Mouse (Mus musculus) neural tube, embryonic 11.5 days (tissue): ENCODE data around the gene Dapk2. TPM values are rescaled to one million over a fixed set of nuclear protein-coding genes. Genes with fewer than 3 reads are reported as not detected.

Experiments
- ATAC-seq: fragments of 200-750 bp; cut with Nextera tagmentation; 2 replicates; pipeline ENCODE4 v1.8.0; 2017; ENCODE audit warnings: moderate number of reproducible peaks, mild to moderate bottlenecking, moderate TSS enrichment, moderate library complexity; ENCODE audit not compliant: insufficient read depth, low FRiP score, low TSS enrichment
- DNase-seq: peaks from one replicate; pipeline ENCODE4 v3.0.0-alpha.2; 2015; ENCODE audit warnings: low spot score
- H3K27ac ChIP-seq: fragments of 300-500 bp; sonication (generic); 2 replicates; pipeline ENCODE4 v1.5.1; 2014; ENCODE audit warnings: low read depth, mild to moderate bottlenecking, low read length
- H3K27me3 ChIP-seq: fragments of 300-500 bp; sonication (generic); 2 replicates; pipeline ENCODE4 v1.6.1; 2014; ENCODE audit warnings: mild to moderate bottlenecking, low read length, mixed read lengths; ENCODE audit not compliant: control insufficient read depth, insufficient read depth
- H3K36me3 ChIP-seq: fragments of 300-500 bp; sonication (generic); 2 replicates; pipeline ENCODE4 v1.6.1; 2014; ENCODE audit warnings: mild to moderate bottlenecking, low read length, moderate library complexity, mixed read lengths; ENCODE audit not compliant: control insufficient read depth, insufficient read depth
- H3K4me1 ChIP-seq: fragments of 300-500 bp; sonication (generic); 2 replicates; pipeline ENCODE4 v1.6.1; 2014; ENCODE audit warnings: low read length, mixed read lengths; ENCODE audit not compliant: control insufficient read depth, insufficient read depth
- H3K4me2 ChIP-seq: fragments of 300-500 bp; sonication (generic); 2 replicates; pipeline ENCODE4 v1.6.1; 2014; ENCODE audit warnings: low read depth, mild to moderate bottlenecking, moderate library complexity
- H3K4me3 ChIP-seq: fragments of 300-500 bp; sonication (generic); 2 replicates; pipeline ENCODE4 v1.5.1; 2014; ENCODE audit warnings: low read depth, low read length
- H3K9ac ChIP-seq: fragments of 300-500 bp; sonication (generic); 2 replicates; pipeline ENCODE4 v1.6.1; 2014; ENCODE audit warnings: mild to moderate bottlenecking, low read length
- H3K9me3 ChIP-seq: fragments of 300-500 bp; sonication (generic); 2 replicates; pipeline ENCODE4 v1.6.1; 2016; ENCODE audit warnings: low read length; ENCODE audit not compliant: control insufficient read depth
- WGBS: fragments of 180-500 bp; shearing (Covaris S2); extraction: QIAGEN DNeasy Blood & Tissue Kit; methylation state at CpG from one replicate; pipeline ENCODE4 v1.1.7; 2014; 5-methylcytosine and 5-hydroxymethylcytosine counted together
- polyA plus RNA-seq: library from polyadenylated mRNA; unstranded; fragments of >200 nt; fragmentation: Nextera tagmentation; extraction: Ambion mirVana; gene quantifications from 2 replicates; pipeline ENCODE4 v1.2.1, GENCODE M21; 2014

Dapk2 gene
- polyA plus RNA-seq, 1 experiment from 2014 or later = 3.1 TPM

- no peaks in the 10 kb centered on the region for H3K9me3 ChIP-seq
- 93% methylated on average over 5 of the region's 5 CpGs for WGBS
- ATAC-seq = no peak
Observed at GRCm38 (mm10) chr9:66173316-66173855, 15.4 kb downstream of the Dapk2 start.

GRCm38 (mm10) chr9:66174985-66175384 lies 17.0 kb downstream of the Dapk2 start:
- WGBS = 89% methylated on average over 3 of the region's 3 CpGs
- no peak overlapping the region for H3K27ac ChIP-seq
- H3K9me3 ChIP-seq = no peaks in the 10 kb centered on the region
- H3K4me1 ChIP-seq = peaks cover 6% of the 10 kb centered on the region; the same call in 1 of the 2 replicates
- H3K27me3 ChIP-seq = no peaks in the 10 kb centered on the region
- no peaks in the 10 kb centered on the region for H3K36me3 ChIP-seq
- no peak overlapping the region for H3K4me3 ChIP-seq
- H3K4me2 ChIP-seq = no peak overlapping the region
- DNase-seq (no peak), ATAC-seq (no peak)
- no peak overlapping the region for H3K9ac ChIP-seq

More at GRCm38 (mm10) chr9:66173316-66173855, 15.4 kb downstream of the Dapk2 start:
- Histone ChIP-seq H3K4me1 (peaks cover 6% of the 10 kb centered on the region; the same call in 1 of the 2 replicates), H3K4me3 (no peak overlapping the region), H3K36me3 (no peaks in the 10 kb centered on the region), H3K9ac (no peak overlapping the region), H3K4me2 (no peak overlapping the region), H3K27me3 (no peaks in the 10 kb centered on the region), H3K27ac (no peak overlapping the region)
- DNase-seq = no peak

GRCm38 (mm10) chr9:66177975-66178374 lies 20.0 kb downstream of the Dapk2 start:
- no peak overlapping the region for H3K27ac ChIP-seq
- no peaks in the 10 kb centered on the region for H3K4me1 ChIP-seq
- no peak overlapping the region for H3K9ac ChIP-seq
- no peaks in the 10 kb centered on the region for H3K36me3 ChIP-seq
- ATAC-seq = no peak
- H3K4me2 ChIP-seq = no peak overlapping the region
- H3K27me3 ChIP-seq = no peaks in the 10 kb centered on the region
- H3K4me3 ChIP-seq = no peak overlapping the region
- no peak for DNase-seq
- 25% methylated on average over 1 of the region's 1 CpGs for whole genome bisulfite sequencing
- H3K9me3 ChIP-seq = no peaks in the 10 kb centered on the region

GRCm38 (mm10) chr9:66179795-66180194 lies 21.8 kb downstream of the Dapk2 start:
- Histone ChIP-seq H3K4me1 (no peaks in the 10 kb centered on the region), H3K36me3 (no peaks in the 10 kb centered on the region), H3K4me3 (no peak overlapping the region), H3K27ac (no peak overlapping the region), H3K4me2 (no peak overlapping the region), H3K9me3 (no peaks in the 10 kb centered on the region), H3K9ac (no peak overlapping the region), H3K27me3 (no peaks in the 10 kb centered on the region)
- WGBS = 92% methylated on average over 6 of the region's 6 CpGs
- ATAC-seq (no peak), DNase-seq (no peak)

GRCm38 (mm10) chr9:66181126-66181825 lies 23.3 kb downstream of the Dapk2 start:
- Histone ChIP-seq H3K9ac (no peak overlapping the region), H3K4me2 (no peak overlapping the region), H3K36me3 (no peaks in the 10 kb centered on the region), H3K27ac (no peak overlapping the region), H3K9me3 (no peaks in the 10 kb centered on the region), H3K27me3 (no peaks in the 10 kb centered on the region), H3K4me3 (no peak overlapping the region), H3K4me1 (no peaks in the 10 kb centered on the region)
- DNase-seq (no peak), ATAC-seq (no peak)
- 70% methylated on average over 4 of the region's 4 CpGs for WGBS

- Histone ChIP-seq H3K4me1 (no peaks in the 10 kb centered on the region), H3K9me3 (no peaks in the 10 kb centered on the region), H3K27me3 (no peaks in the 10 kb centered on the region), H3K4me2 (no peak overlapping the region), H3K9ac (no peak overlapping the region), H3K36me3 (no peaks in the 10 kb centered on the region), H3K4me3 (no peak overlapping the region), H3K27ac (no peak overlapping the region)
- 67% methylated on average over 11 of the region's 11 CpGs for WGBS
- no peak for ATAC-seq
- no peak for DNase-seq
Observed at GRCm38 (mm10) chr9:66181826-66182678, 24.0 kb downstream of the Dapk2 start.

GRCm38 (mm10) chr9:66182679-66182993 lies 24.6 kb downstream of the Dapk2 start:
- Histone ChIP-seq H3K27ac (no peak overlapping the region), H3K4me1 (no peaks in the 10 kb centered on the region), H3K9ac (no peak overlapping the region), H3K4me2 (no peak overlapping the region), H3K4me3 (no peak overlapping the region), H3K36me3 (no peaks in the 10 kb centered on the region), H3K27me3 (no peaks in the 10 kb centered on the region), H3K9me3 (no peaks in the 10 kb centered on the region)
- ATAC-seq = no peak
- no peak for DNase-seq
- WGBS = 79% methylated on average over 3 of the region's 3 CpGs

- no peaks in the 10 kb centered on the region for H3K9me3 ChIP-seq
- DNase-seq (no peak), ATAC-seq (no peak)
- WGBS = 71% methylated on average over 3 of the region's 3 CpGs
- H3K27ac ChIP-seq = no peak overlapping the region
- H3K27me3 ChIP-seq = no peaks in the 10 kb centered on the region
- no peaks in the 10 kb centered on the region for H3K36me3 ChIP-seq
- no peak overlapping the region for H3K4me2 ChIP-seq
- no peak overlapping the region for H3K4me3 ChIP-seq
- H3K4me1 ChIP-seq = no peaks in the 10 kb centered on the region
- H3K9ac ChIP-seq = no peak overlapping the region
Observed at GRCm38 (mm10) chr9:66183023-66183422, 25.0 kb downstream of the Dapk2 start.
